Mouse (Mus musculus) limb, embryonic 10.5 days (tissue): Measurements from ENCODE around the gene Csk. TPM values are rescaled to one million over a fixed set of nuclear protein-coding genes. Genes with fewer than 3 reads are reported as not detected.
A peak's percentile ranks its signal among the peaks of the same experiment; 100 is the strongest.

Experiments used
- DNase-seq: peaks from one replicate; pipeline ENCODE4 v3.0.0-alpha.2; 2017; ENCODE audit warnings: low spot score
- H3K27ac ChIP-seq: fragments of 300-500 bp; sonication (generic); 2 replicates; pipeline ENCODE4 v1.5.1; 2016; ENCODE audit warnings: mild to moderate bottlenecking
- H3K27me3 ChIP-seq: fragments of 300-500 bp; sonication (generic); 2 replicates; pipeline ENCODE4 v1.6.1; 2016; ENCODE audit warnings: low read depth, mild to moderate bottlenecking; ENCODE audit not compliant: poor library complexity, severe bottlenecking
- H3K36me3 ChIP-seq: fragments of 300-500 bp; sonication (generic); 2 replicates; pipeline ENCODE4 v1.6.1; 2016; ENCODE audit warnings: mild to moderate bottlenecking, moderate library complexity
- H3K4me1 ChIP-seq: fragments of 300-500 bp; sonication (generic); 2 replicates; pipeline ENCODE4 v1.6.1; 2016
- H3K4me3 ChIP-seq: fragments of 300-500 bp; sonication (generic); 2 replicates; pipeline ENCODE4 v1.5.1; 2016; ENCODE audit warnings: mild to moderate bottlenecking, moderate library complexity
- H3K9me3 ChIP-seq: fragments of 300-500 bp; sonication (generic); replicated peaks from 2 replicates; pipeline ENCODE4 v1.6.1; 2016; ENCODE audit warnings: mild to moderate bottlenecking
- WGBS: fragments of 180-500 bp; shearing (Covaris S2); methylation state at CpG from one replicate; pipeline ENCODE4 v1.1.7; 2016; 5-methylcytosine and 5-hydroxymethylcytosine counted together
- polyA plus RNA-seq: library from polyadenylated mRNA; unstranded; fragments of >200 nt; fragmentation: Nextera tagmentation; extraction: Ambion mirVana; gene quantifications from 2 replicates; pipeline ENCODE4 v1.2.1, GENCODE M21; 2016

Csk gene
- polyA plus RNA-seq, 1 experiment from 2014 or later: 40.1 TPM

GRCm38 (mm10) chr9:57641022-57641421 lies 12.4 kb downstream of the Csk start:
- Histone ChIP-seq H3K4me1 (peaks cover 89% of the 10 kb centered on the region), H3K36me3 (peaks cover 40% of the 10 kb centered on the region), H3K27ac (0 out of 2 replicates have a peak overlapping the region, but pooled peaks have one; percentile 84), H3K27me3 (no peaks in the 10 kb centered on the region), H3K4me3 (peak overlapping the region; percentile 19), H3K9me3 (no peaks in the 10 kb centered on the region)
- DNase-seq: no peak
- WGBS: 72% methylated on average over 1 of the region's 1 CpGs

- WGBS: 20% methylated on average over 15 of the region's 15 CpGs
- Histone ChIP-seq H3K4me3 (peak overlapping the region; percentile 19), H3K9me3 (no peaks in the 10 kb centered on the region), H3K4me1 (peaks cover 83% of the 10 kb centered on the region), H3K27ac (peak overlapping the region; percentile 84), H3K27me3 (no peaks in the 10 kb centered on the region), H3K36me3 (peaks cover 43% of the 10 kb centered on the region)
- DNase-seq: no peak
These were observed 13.0 kb downstream of the Csk start for GRCm38 (mm10) chr9:57640384-57640783.

GRCm38 (mm10) chr9:57639661-57640328 lies 13.6 kb downstream of the Csk start:
- peaks cover 79% of the 10 kb centered on the region for H3K4me1 ChIP-seq
- H3K4me3 ChIP-seq: peak overlapping the region; percentile 32
- no peaks in the 10 kb centered on the region for H3K27me3 ChIP-seq
- 82% methylated on average over 5 of the region's 5 CpGs for WGBS
- peaks cover 48% of the 10 kb centered on the region for H3K36me3 ChIP-seq
- H3K27ac ChIP-seq: peak overlapping the region; percentile 84
- no peaks in the 10 kb centered on the region for H3K9me3 ChIP-seq
- no peak for DNase-seq

- no peaks in the 10 kb centered on the region for H3K27me3 ChIP-seq
- H3K4me3 ChIP-seq: peak overlapping the region; percentile 32
- peak overlapping the region; percentile 84 for H3K27ac ChIP-seq
- DNase-seq: no peak
- peaks cover 74% of the 10 kb centered on the region for H3K4me1 ChIP-seq
- no peaks in the 10 kb centered on the region for H3K9me3 ChIP-seq
- H3K36me3 ChIP-seq: peaks cover 56% of the 10 kb centered on the region
- 33% methylated on average over 8 of the region's 8 CpGs for WGBS
These were observed 14.6 kb downstream of the Csk start for GRCm38 (mm10) chr9:57638651-57639459.

GRCm38 (mm10) chr9:57637741-57638322 lies 15.6 kb downstream of the Csk start:
- no peaks in the 10 kb centered on the region for H3K9me3 ChIP-seq
- H3K27me3 ChIP-seq: no peaks in the 10 kb centered on the region
- H3K4me3 ChIP-seq: peak overlapping the region; percentile 32; the same call in 1 of the 2 replicates
- peaks cover 58% of the 10 kb centered on the region for H3K36me3 ChIP-seq
- H3K4me1 ChIP-seq: peaks cover 68% of the 10 kb centered on the region
- 65% methylated on average over 6 of the region's 6 CpGs for WGBS
- DNase-seq: no peak
- peak overlapping the region; percentile 84 for H3K27ac ChIP-seq

GRCm38 (mm10) chr9:57637272-57637671 lies 16.2 kb downstream of the Csk start:
- peak overlapping the region; percentile 84 for H3K27ac ChIP-seq
- H3K36me3 ChIP-seq: peaks cover 57% of the 10 kb centered on the region
- peaks cover 63% of the 10 kb centered on the region for H3K4me1 ChIP-seq

GRCm38 (mm10) chr9:57633481-57634024 lies 19.9 kb downstream of the Csk start:
- H3K27me3 ChIP-seq: no peaks in the 10 kb centered on the region
- no peak for DNase-seq
- H3K9me3 ChIP-seq: no peaks in the 10 kb centered on the region
- no peak overlapping the region for H3K4me3 ChIP-seq
- H3K4me1 ChIP-seq: peaks cover 25% of the 10 kb centered on the region
- WGBS: 46% methylated on average over 4 of the region's 4 CpGs
- peaks cover 76% of the 10 kb centered on the region for H3K36me3 ChIP-seq
- no peak overlapping the region for H3K27ac ChIP-seq

More at GRCm38 (mm10) chr9:57637272-57637671, 16.2 kb downstream of the Csk start:
- DNase-seq: no peak
- no peaks in the 10 kb centered on the region for H3K9me3 ChIP-seq
- no peak overlapping the region for H3K4me3 ChIP-seq
- H3K27me3 ChIP-seq: no peaks in the 10 kb centered on the region
- WGBS: 78% methylated on average over 3 of the region's 3 CpGs

- Histone ChIP-seq H3K9me3 (no peaks in the 10 kb centered on the region), H3K27me3 (no peaks in the 10 kb centered on the region), H3K27ac (no peak overlapping the region), H3K4me3 (no peak overlapping the region), H3K4me1 (peaks cover 9% of the 10 kb centered on the region), H3K36me3 (peaks cover 98% of the 10 kb centered on the region)
- 73% methylated on average over 14 of the region's 14 CpGs for WGBS
- peak; percentile 90 for DNase-seq
These were observed 24.1 kb downstream of the Csk start for GRCm38 (mm10) chr9:57629118-57629874.

GRCm38 (mm10) chr9:57628717-57629116 lies 24.7 kb downstream of the Csk start:
- Histone ChIP-seq H3K4me3 (no peak overlapping the region), H3K9me3 (no peaks in the 10 kb centered on the region), H3K4me1 (peaks cover 3% of the 10 kb centered on the region), H3K27ac (no peak overlapping the region), H3K36me3 (peaks cover 97% of the 10 kb centered on the region), H3K27me3 (no peaks in the 10 kb centered on the region)
- 92% methylated on average over 12 of the region's 12 CpGs for WGBS
- no peak for DNase-seq

- Histone ChIP-seq H3K9me3 (no peaks in the 10 kb centered on the region), H3K4me3 (no peak overlapping the region), H3K4me1 (no peaks in the 10 kb centered on the region), H3K27ac (no peak overlapping the region), H3K27me3 (no peaks in the 10 kb centered on the region), H3K36me3 (peaks cover 90% of the 10 kb centered on the region)
- DNase-seq: no peak
- WGBS: 93% methylated on average over 11 of the region's 11 CpGs
These were observed 25.5 kb downstream of the Csk start for GRCm38 (mm10) chr9:57627892-57628291.

- Histone ChIP-seq H3K27ac (no peak overlapping the region), H3K4me3 (no peak overlapping the region), H3K9me3 (no peaks in the 10 kb centered on the region), H3K4me1 (no peaks in the 10 kb centered on the region), H3K36me3 (peaks cover 84% of the 10 kb centered on the region), H3K27me3 (no peaks in the 10 kb centered on the region)
- 95% methylated on average over 17 of the region's 17 CpGs for WGBS
- no peak for DNase-seq
These were observed 26.2 kb downstream of the Csk start for GRCm38 (mm10) chr9:57627191-57627590.
